Mouse (Mus musculus) heart, adult 18-20 months (tissue): Measurements from ENCODE around the gene Olfr1358. TPM values are rescaled to one million over a fixed set of nuclear protein-coding genes. Genes with fewer than 3 reads are reported as not detected.

Experiments
- DNase-seq, 2 experiments: peaks; one replicate each; pipeline ENCODE4 v3.0.0; 2021 to 2022; ENCODE audit warnings: mixed read lengths in 1 of 2
- microRNA-seq, 2 experiments: library from miRNA; unstranded; fragments of <30 nt; microRNA quantifications; one replicate each; pipeline ENCODE4 v1.2.0; 2022
- total RNA-seq, 2 experiments: library from RNA; stranded (reverse); gene quantifications; 2 replicates each; pipeline ENCODE4 v1.2.3; 2021

The Olfr1358 gene
- total RNA-seq, 2 experiments from 2014 or later: not detected

GRCm38 (mm10) chr10:78569686-78570085, 52.5 kb downstream of the Olfr1358 start:
- DNase-seq: no peak

Small RNA genes lying within 50 kb of the gene (microRNA-seq; reads per million reads assigned to microRNA genes)
- 0 reads per million in 2 experiments for gene Gm27541

Other genes starting within 250 kb of the Olfr1358 start
- 100 to 1,000 TPM; 214 to 237 TPM for gene Agpat3, start 164.9 kb upstream of the Olfr1358 start, total RNA-seq
- gene Rrp1, start 104.4 kb upstream of the Olfr1358 start, total RNA-seq: 10 to 100 TPM; 90.5 to 94.6 TPM
- gene Cstb, start 91.8 kb upstream of the Olfr1358 start, total RNA-seq: 10 to 100 TPM; 25.5 to 33.5 TPM
- 10 to 100 TPM; 11.5 to 12.0 TPM for gene Pdxk, start 52.5 kb upstream of the Olfr1358 start, total RNA-seq
- gene Ilvbl, start 56.9 kb downstream of the Olfr1358 start, total RNA-seq: 10 to 100 TPM; 31.6 to 40.5 TPM
- gene Syde1, start 74.5 kb downstream of the Olfr1358 start, total RNA-seq: 10 to 100 TPM; 11.0 to 11.5 TPM
- not detected for gene Olfr1357, start 100.6 kb downstream of the Olfr1358 start, total RNA-seq
- not detected for gene Casp14, start 200.9 kb downstream of the Olfr1358 start, total RNA-seq
- not detected for gene Ccdc105, start 235.6 kb downstream of the Olfr1358 start, total RNA-seq